Mouse (Mus musculus): Measurements from ENCODE around the gene Prcd. TPM values are rescaled to one million over a fixed set of nuclear protein-coding genes. Genes with fewer than 3 reads are reported as not detected.
"Not testable (repeated sequence)": the region's sequence is repeated elsewhere in the genome, so short reads cannot be mapped to it uniquely, and the experiment has no call there.

Gene Prcd
- polyA plus RNA-seq, 1 experiment from 2014 or later, result not detected

- not testable (repeated sequence) for H3K79me2 ChIP-seq (ENCODE audit: inconsistent target); H3K36me3 ChIP-seq (ENCODE audit: inconsistent target); H3K4me3 ChIP-seq (ENCODE audit: inconsistent target); H3K27ac ChIP-seq
- WGBS (ENCODE audit: missing documents), result 67% methylated on average over 1 of the region's 5 CpGs
Measured at GRCm38 (mm10) chr11:116667012-116667411, 13.7 kb downstream of the Prcd start.

GRCm38 (mm10) chr11:116667930-116668329 is 14.6 kb downstream of the Prcd start:
- no peak overlapping the region for H3K27ac ChIP-seq
- WGBS (ENCODE audit: missing documents), result 80% methylated on average over 8 of the region's 8 CpGs
- H3K79me2 ChIP-seq (ENCODE audit: inconsistent target), result peaks cover 13% of the 10 kb centered on the region
- no peak overlapping the region for H3K4me3 ChIP-seq (ENCODE audit: inconsistent target)
- H3K36me3 ChIP-seq (ENCODE audit: inconsistent target), result no peaks in the 10 kb centered on the region

- 64% methylated on average over 10 of the region's 10 CpGs for WGBS (ENCODE audit: missing documents)
- Histone ChIP-seq H3K27ac (no peak overlapping the region), H3K4me3 (ENCODE audit: inconsistent target) (no peak overlapping the region), H3K79me2 (ENCODE audit: inconsistent target) (peaks cover 18% of the 10 kb centered on the region), H3K36me3 (ENCODE audit: inconsistent target) (0 out of 2 replicates have a peak, but pooled peaks cover 4% of the 10 kb centered on the region)
Measured at GRCm38 (mm10) chr11:116668381-116668825, 15.1 kb downstream of the Prcd start.

- H3K36me3 ChIP-seq (ENCODE audit: inconsistent target), result peaks cover 9% of the 10 kb centered on the region; the same call in 1 of the 2 replicates
- peaks cover 23% of the 10 kb centered on the region for H3K79me2 ChIP-seq (ENCODE audit: inconsistent target)
- H3K27ac ChIP-seq, result no peak overlapping the region
- 87% methylated on average over 7 of the region's 7 CpGs for WGBS (ENCODE audit: missing documents)
- no peak overlapping the region for H3K4me3 ChIP-seq (ENCODE audit: inconsistent target)
Measured at GRCm38 (mm10) chr11:116668839-116669238, 15.5 kb downstream of the Prcd start.

- Histone ChIP-seq H3K36me3 (ENCODE audit: inconsistent target) (peaks cover 13% of the 10 kb centered on the region; the same call in 1 of the 2 replicates), H3K27ac (no peak overlapping the region), H3K4me3 (ENCODE audit: inconsistent target) (no peak overlapping the region), H3K79me2 (ENCODE audit: inconsistent target) (peaks cover 27% of the 10 kb centered on the region)
- WGBS (ENCODE audit: missing documents), result 81% methylated on average over 5 of the region's 5 CpGs
Measured at GRCm38 (mm10) chr11:116669316-116669715, 16.0 kb downstream of the Prcd start.

GRCm38 (mm10) chr11:116669787-116670365 is 16.5 kb downstream of the Prcd start:
- Histone ChIP-seq H3K4me3 (ENCODE audit: inconsistent target) (no peak overlapping the region), H3K79me2 (ENCODE audit: inconsistent target) (peaks cover 29% of the 10 kb centered on the region), H3K36me3 (ENCODE audit: inconsistent target) (peaks cover 19% of the 10 kb centered on the region; the same call in 1 of the 2 replicates), H3K27ac (no peak overlapping the region)
- 94% methylated on average over 13 of the region's 13 CpGs for WGBS (ENCODE audit: missing documents)

GRCm38 (mm10) chr11:116670386-116670785 is 17.1 kb downstream of the Prcd start:
- H3K4me3 ChIP-seq (ENCODE audit: inconsistent target), result no peak overlapping the region
- H3K79me2 ChIP-seq (ENCODE audit: inconsistent target), result peaks cover 29% of the 10 kb centered on the region
- H3K36me3 ChIP-seq (ENCODE audit: inconsistent target), result peaks cover 24% of the 10 kb centered on the region; the same call in 1 of the 2 replicates
- 95% methylated on average over 7 of the region's 7 CpGs for WGBS (ENCODE audit: missing documents)
- no peak overlapping the region for H3K27ac ChIP-seq

GRCm38 (mm10) chr11:116671112-116671844 is 17.9 kb downstream of the Prcd start:
- Histone ChIP-seq H3K36me3 (ENCODE audit: inconsistent target) (peaks cover 33% of the 10 kb centered on the region; the same call in 1 of the 2 replicates), H3K79me2 (ENCODE audit: inconsistent target) (peaks cover 29% of the 10 kb centered on the region), H3K27ac (peak overlapping the region; percentile 50), H3K4me3 (ENCODE audit: inconsistent target) (peak overlapping the region; percentile 95)
- WGBS (ENCODE audit: missing documents), result under 1% methylated on average over 45 of the region's 45 CpGs

- under 1% methylated on average over 24 of the region's 24 CpGs for WGBS (ENCODE audit: missing documents)
- Histone ChIP-seq H3K4me3 (ENCODE audit: inconsistent target) (peak overlapping the region; percentile 95), H3K36me3 (ENCODE audit: inconsistent target) (peaks cover 39% of the 10 kb centered on the region; the same call in 1 of the 2 replicates), H3K79me2 (ENCODE audit: inconsistent target) (peaks cover 29% of the 10 kb centered on the region), H3K27ac (peak overlapping the region; percentile 50)
Measured at GRCm38 (mm10) chr11:116671845-116672434, 18.6 kb downstream of the Prcd start.

- 20% methylated on average over 7 of the region's 7 CpGs for WGBS (ENCODE audit: missing documents)
- H3K79me2 ChIP-seq (ENCODE audit: inconsistent target), result peaks cover 29% of the 10 kb centered on the region
- peaks cover 46% of the 10 kb centered on the region; the same call in 1 of the 2 replicates for H3K36me3 ChIP-seq (ENCODE audit: inconsistent target)
- H3K4me3 ChIP-seq (ENCODE audit: inconsistent target), result peak overlapping the region; percentile 95
- 0 out of 2 replicates have a peak overlapping the region, but pooled peaks have one; percentile 50 for H3K27ac ChIP-seq
Measured at GRCm38 (mm10) chr11:116672595-116672994, 19.3 kb downstream of the Prcd start.

- Histone ChIP-seq H3K4me3 (ENCODE audit: inconsistent target) (no peak overlapping the region), H3K79me2 (ENCODE audit: inconsistent target) (peaks cover 29% of the 10 kb centered on the region), H3K36me3 (ENCODE audit: inconsistent target) (peaks cover 47% of the 10 kb centered on the region; the same call in 1 of the 2 replicates), H3K27ac (no peak overlapping the region)
- WGBS (ENCODE audit: missing documents), result 100% methylated on average over 2 of the region's 2 CpGs
Measured at GRCm38 (mm10) chr11:116673410-116673809, 20.1 kb downstream of the Prcd start.

- 98% methylated on average over 6 of the region's 7 CpGs for WGBS (ENCODE audit: missing documents)
- H3K79me2 ChIP-seq (ENCODE audit: inconsistent target), result peaks cover 29% of the 10 kb centered on the region
- H3K36me3 ChIP-seq (ENCODE audit: inconsistent target), result peaks cover 47% of the 10 kb centered on the region; the same call in 1 of the 2 replicates
- H3K4me3 ChIP-seq (ENCODE audit: inconsistent target), result no peak overlapping the region
- H3K27ac ChIP-seq, result no peak overlapping the region
Measured at GRCm38 (mm10) chr11:116674616-116675379, 21.5 kb downstream of the Prcd start.

- H3K4me3 ChIP-seq (ENCODE audit: inconsistent target); H3K27ac ChIP-seq: not testable (repeated sequence)
- peaks cover 29% of the 10 kb centered on the region for H3K79me2 ChIP-seq (ENCODE audit: inconsistent target)
- WGBS (ENCODE audit: missing documents), result 77% methylated on average over 6 of the region's 6 CpGs
- H3K36me3 ChIP-seq (ENCODE audit: inconsistent target), result peaks cover 47% of the 10 kb centered on the region; the same call in 1 of the 2 replicates
Measured at GRCm38 (mm10) chr11:116675429-116675828, 22.1 kb downstream of the Prcd start.
